Mouse (Mus musculus): ENCODE measurements at regions not wholly inside any gene's neighbourhood (a gene's known extent, or its start where the extent isn't known, plus 50 kb on each side); places are given as distances from the start of the nearest gene placed in this dataset.

GRCm38 (mm10) chr6:18569221-18569620 is 54.6 kb upstream of the Cttnbp2 start:
- TF ChIP-seq CTCF (IDR thresholded peaks at IDR 0.05) (no peak), EP300 (IDR thresholded peaks at IDR 0.05) (no peak)

All from lung, postnatal 0 days (tissue).